Mouse (Mus musculus): ENCODE data around the gene Armc9. TPM values are rescaled to one million over a fixed set of nuclear protein-coding genes. Genes with fewer than 3 reads are reported as not detected.

Gene Armc9
- 11.4 TPM for polyA plus RNA-seq (2017; shearing (Covaris generic))

DNA sequence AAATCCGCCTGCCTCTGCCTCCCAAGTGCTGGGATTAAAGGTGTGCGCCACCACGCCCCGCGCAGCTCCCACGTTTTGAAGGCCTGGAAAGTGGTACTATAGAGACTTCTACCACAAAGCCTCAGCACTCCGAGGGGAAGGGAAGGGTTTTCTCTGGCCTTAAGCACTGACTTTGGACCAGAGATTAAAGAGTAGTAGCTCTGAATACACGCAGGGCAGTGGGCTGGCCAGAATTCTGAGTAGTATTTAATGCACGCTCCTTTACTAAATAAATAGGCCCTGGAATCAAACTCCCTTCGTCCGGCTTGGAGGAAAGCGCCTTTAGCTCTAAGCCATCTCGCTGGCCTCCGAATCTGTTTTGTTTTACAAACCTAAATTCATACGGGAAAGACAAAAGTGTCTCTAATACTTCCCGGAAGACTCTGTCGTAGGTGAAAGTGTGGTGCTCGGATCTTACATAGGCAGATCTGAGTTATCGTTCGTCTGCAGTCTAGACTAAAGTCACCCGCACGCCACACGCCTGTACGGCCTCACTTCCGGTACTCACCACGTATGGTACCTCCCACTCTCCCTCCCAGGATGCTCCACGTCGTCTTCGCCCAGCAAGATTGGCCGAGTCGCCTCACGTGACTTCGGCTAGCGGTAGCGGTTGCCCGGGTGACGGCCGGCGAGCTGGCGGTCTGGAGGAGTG lies at the start of gene Armc9:
Gene Armc9, plus strand, starts transcription at position 648 of the 691 bp plus-strand sequence.

DNA sequence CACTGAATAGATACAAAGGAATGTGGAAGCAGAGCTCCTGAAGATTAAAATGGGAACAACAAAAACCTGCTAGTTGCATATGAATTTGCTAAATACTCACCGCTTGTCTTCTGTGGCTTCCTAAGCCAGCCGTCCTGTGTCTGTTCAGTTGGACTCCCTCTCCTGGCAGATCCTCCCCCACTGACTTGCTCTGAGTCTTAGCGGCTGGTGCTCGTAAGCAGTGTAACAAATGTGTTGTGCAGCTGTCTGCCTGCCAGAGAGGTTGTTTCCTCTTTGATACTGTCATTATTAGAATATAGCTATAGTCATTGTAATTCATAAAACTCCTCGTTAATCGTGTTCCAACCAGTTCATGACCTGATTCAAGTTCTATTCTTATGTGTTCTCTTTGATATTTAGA lies 42.8 kb upstream of the Armc9 start, which contains the start of gene Htr2b:
Gene Htr2b, minus strand, starts transcription at position 192 of the 400 bp plus-strand sequence.

GRCm38 (mm10) chr1:86133337-86133736 lies 21.2 kb upstream of the Armc9 start, which contains the start of gene Gm21972:
TSS of gene Gm21972 (plus strand) at chr1:86133637.

GRCm38 (mm10) chr1:86302532-86302931 lies 148.0 kb downstream of the Armc9 start, which contains the start of gene B3gnt7:
TSS of gene B3gnt7 (plus strand) at chr1:86302832.

Other genes starting within 250 kb of the Armc9 start
- 0.35 TPM for gene 4933407L21Rik, start 226.3 kb upstream of the Armc9 start, polyA plus RNA-seq (2017; shearing (Covaris generic))
- gene Gpr55, start 193.8 kb upstream of the Armc9 start, polyA plus RNA-seq (2017; shearing (Covaris generic)) = 7.9 TPM
- gene Spata3, start 138.0 kb upstream of the Armc9 start, polyA plus RNA-seq (2017; shearing (Covaris generic)) = not detected
- not detected for gene 2810459M11Rik, start 108.9 kb upstream of the Armc9 start, polyA plus RNA-seq (2017; shearing (Covaris generic))
- 130 TPM for gene Psmd1, start 90.4 kb upstream of the Armc9 start, polyA plus RNA-seq (2017; shearing (Covaris generic))
- gene Htr2b, start 42.8 kb upstream of the Armc9 start, polyA plus RNA-seq (2017; shearing (Covaris generic)) = not detected
- gene Gm21972, start 21.1 kb upstream of the Armc9 start, polyA plus RNA-seq (2017; shearing (Covaris generic)) = not detected
- gene B3gnt7, start 148.1 kb downstream of the Armc9 start, polyA plus RNA-seq (2017; shearing (Covaris generic)) = not detected
- gene Ncl, start 204.6 kb downstream of the Armc9 start, polyA plus RNA-seq (2017; shearing (Covaris generic)) = 462 TPM

Data from CD4-positive, CD25-positive, alpha-beta regulatory T cell, adult 9 weeks (primary cell).